Mouse (Mus musculus): ENCODE measurements around the gene Gm10354. TPM values are rescaled to one million over a fixed set of nuclear protein-coding genes. Genes with fewer than 3 reads are reported as not detected.
A peak's percentile ranks its signal among the peaks of the same experiment; 100 is the strongest.
"Not testable (repeated sequence)": the region's sequence is repeated elsewhere in the genome, so short reads cannot be mapped to it uniquely, and the experiment has no call there.

Gm10354 gene
- polyA plus RNA-seq, 1 experiment from 2014 or later, result not detected

DNA sequence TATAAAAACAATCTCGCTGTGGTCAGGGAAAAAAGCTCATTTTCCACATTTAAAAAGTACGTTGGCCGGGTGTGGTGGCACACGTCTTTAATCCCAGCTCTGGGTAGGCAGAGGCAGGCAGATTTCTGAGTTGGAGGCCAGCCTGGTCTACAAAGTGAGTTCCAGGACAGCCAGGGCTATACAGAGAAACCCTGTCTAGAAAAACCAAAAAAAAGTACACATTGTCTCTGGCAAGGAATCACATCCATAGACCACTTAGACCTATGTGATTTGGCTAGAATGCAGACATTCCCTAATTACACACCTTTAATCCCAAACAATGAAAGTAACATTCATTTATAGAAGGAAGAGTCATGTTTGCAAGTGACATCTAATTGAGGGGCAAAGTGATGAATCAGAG lies 17.2 kb downstream of the Gm10354 start:
- H3K4me2 ChIP-seq (ENCODE audit: low read depth, low read length); H3K36me3 ChIP-seq (ENCODE audit: control insufficient read depth, insufficient read depth, low read length); ATAC-seq (ENCODE audit: low read depth); H3K27me3 ChIP-seq (ENCODE audit: control insufficient read depth, insufficient read depth, low read depth, low read length); H3K4me3 ChIP-seq (ENCODE audit: low read length); H3K9ac ChIP-seq (ENCODE audit: low read length); H3K27ac ChIP-seq (ENCODE audit: low read length); H3K4me1 ChIP-seq (replicated peaks; ENCODE audit: control insufficient read depth, insufficient read depth, low read length); H3K9me3 ChIP-seq (ENCODE audit: control insufficient read depth, low read length): not testable (repeated sequence)
- 79% methylated on average over 4 of the region's 4 CpGs for WGBS

DNA sequence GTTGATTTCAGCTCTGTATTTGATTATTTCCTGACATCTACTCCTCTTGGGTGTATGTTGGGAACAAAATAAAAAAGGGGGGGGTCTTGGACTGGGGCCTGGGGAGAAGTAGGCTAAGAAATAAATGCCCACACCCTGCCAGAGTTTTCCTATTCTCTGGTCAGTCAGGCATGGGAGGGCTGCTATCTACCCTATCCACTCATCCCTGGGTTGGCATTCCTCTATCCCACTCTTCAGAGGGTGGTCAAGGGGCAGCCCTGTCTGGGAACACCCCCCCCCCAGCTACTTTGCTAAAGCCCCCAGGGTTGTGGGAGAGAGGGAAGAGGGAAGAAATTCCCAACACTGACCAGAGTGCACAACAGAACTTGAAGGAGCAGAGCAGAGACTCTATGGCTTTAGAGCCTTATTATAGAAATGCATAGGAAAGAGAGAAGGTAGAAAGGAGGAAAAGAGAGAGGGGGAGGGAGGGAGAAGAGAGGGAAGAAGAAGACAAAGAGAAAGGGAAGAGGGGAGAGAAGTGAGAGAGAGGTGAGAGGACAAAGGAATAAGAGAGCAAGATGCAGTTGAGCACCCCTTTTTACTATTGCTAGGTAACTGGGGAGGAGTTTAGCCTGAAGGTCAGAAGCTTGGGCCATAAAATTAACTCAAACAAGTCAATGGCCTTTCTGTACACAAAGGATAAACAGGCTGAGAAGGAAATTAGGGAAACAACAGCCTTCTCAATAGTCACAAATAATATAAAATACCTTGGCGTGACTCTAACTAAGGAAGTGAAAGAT lies 22.6 kb downstream of the Gm10354 start:
- H3K9ac ChIP-seq (ENCODE audit: low read length); H3K4me2 ChIP-seq (ENCODE audit: low read depth, low read length); H3K27ac ChIP-seq (ENCODE audit: low read length); H3K4me3 ChIP-seq (ENCODE audit: low read length); H3K4me1 ChIP-seq (replicated peaks; ENCODE audit: control insufficient read depth, insufficient read depth, low read length); H3K9me3 ChIP-seq (ENCODE audit: control insufficient read depth, low read length); ATAC-seq (ENCODE audit: low read depth); H3K36me3 ChIP-seq (ENCODE audit: control insufficient read depth, insufficient read depth, low read length); H3K27me3 ChIP-seq (ENCODE audit: control insufficient read depth, insufficient read depth, low read depth, low read length): not testable (repeated sequence)
- WGBS, result 88% methylated on average over 1 of the region's 1 CpGs

DNA sequence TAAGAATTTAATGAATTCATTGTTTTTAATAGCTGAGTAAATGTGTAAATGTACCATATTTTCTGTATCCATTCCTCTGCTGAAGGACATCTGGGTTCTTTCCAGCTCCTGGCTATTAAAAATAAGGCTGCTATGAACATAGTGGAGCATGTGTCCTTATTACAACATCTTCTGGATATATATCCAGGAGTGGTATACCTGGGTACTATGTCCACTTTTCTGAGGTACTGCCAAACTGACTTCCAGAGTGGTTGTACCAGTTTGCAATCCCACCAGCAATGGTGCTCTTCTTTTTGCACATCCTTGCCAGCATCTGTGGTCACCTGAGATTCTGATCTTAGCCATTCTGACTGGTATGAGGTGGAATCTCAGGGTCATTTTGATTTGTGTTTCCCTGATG lies 25.1 kb downstream of the Gm10354 start:
- not testable (repeated sequence) for H3K4me1 ChIP-seq (replicated peaks; ENCODE audit: control insufficient read depth, insufficient read depth, low read length); H3K27ac ChIP-seq (ENCODE audit: low read length); H3K36me3 ChIP-seq (ENCODE audit: control insufficient read depth, insufficient read depth, low read length); H3K27me3 ChIP-seq (ENCODE audit: control insufficient read depth, insufficient read depth, low read depth, low read length); H3K9me3 ChIP-seq (ENCODE audit: control insufficient read depth, low read length); H3K9ac ChIP-seq (ENCODE audit: low read length); H3K4me3 ChIP-seq (ENCODE audit: low read length); H3K4me2 ChIP-seq (ENCODE audit: low read depth, low read length); ATAC-seq (ENCODE audit: low read depth)

DNA sequence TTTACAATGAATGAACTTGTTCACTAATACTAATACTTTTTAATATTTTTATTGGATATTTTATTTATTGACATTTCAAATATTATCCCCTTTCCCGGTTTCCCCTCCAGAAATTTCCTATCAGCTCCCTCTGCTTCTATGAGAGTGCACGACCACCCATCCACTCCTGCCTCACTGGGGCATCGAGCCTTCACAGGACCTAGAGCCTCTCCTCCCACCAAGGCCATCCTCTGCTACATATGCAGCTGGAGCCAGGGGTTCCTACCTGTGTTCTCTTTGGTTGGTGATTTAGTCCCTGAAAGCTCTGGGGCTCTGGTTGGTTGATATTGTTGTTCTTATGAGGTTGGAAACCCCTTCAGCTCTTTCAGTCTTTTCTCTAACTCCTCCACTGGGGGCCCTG lies 26.0 kb downstream of the Gm10354 start:
- H3K4me1 ChIP-seq (replicated peaks; ENCODE audit: control insufficient read depth, insufficient read depth, low read length); ATAC-seq (ENCODE audit: low read depth); H3K4me2 ChIP-seq (ENCODE audit: low read depth, low read length); H3K36me3 ChIP-seq (ENCODE audit: control insufficient read depth, insufficient read depth, low read length); H3K4me3 ChIP-seq (ENCODE audit: low read length); H3K27me3 ChIP-seq (ENCODE audit: control insufficient read depth, insufficient read depth, low read depth, low read length); H3K27ac ChIP-seq (ENCODE audit: low read length); H3K9ac ChIP-seq (ENCODE audit: low read length): not testable (repeated sequence)
- WGBS, result 64% methylated on average over 3 of the region's 3 CpGs
- peaks cover 14% of the 10 kb centered on the region for H3K9me3 ChIP-seq (ENCODE audit: control insufficient read depth, low read length)

DNA sequence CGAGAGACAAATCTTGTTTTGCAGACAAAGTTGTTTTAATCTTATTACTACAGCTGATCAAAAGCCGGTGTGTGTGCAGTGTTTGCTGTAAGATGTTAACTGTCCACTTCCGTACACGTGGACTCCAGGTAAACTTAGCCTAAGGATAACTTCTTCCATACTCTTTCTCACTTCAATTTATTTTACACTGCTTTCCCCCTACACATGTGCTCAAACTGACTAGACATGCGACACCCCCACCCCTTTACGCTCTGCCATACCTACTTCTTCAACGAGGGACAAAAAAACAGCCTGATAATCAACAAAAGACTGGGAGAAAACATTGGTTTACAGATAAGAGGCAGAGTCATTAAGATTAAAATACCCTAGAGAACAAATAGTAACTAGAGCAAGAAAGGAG lies 26.9 kb downstream of the Gm10354 start:
- peaks cover 14% of the 10 kb centered on the region for H3K9me3 ChIP-seq (ENCODE audit: control insufficient read depth, low read length)
- not testable (repeated sequence) for H3K36me3 ChIP-seq (ENCODE audit: control insufficient read depth, insufficient read depth, low read length); H3K4me1 ChIP-seq (replicated peaks; ENCODE audit: control insufficient read depth, insufficient read depth, low read length); H3K9ac ChIP-seq (ENCODE audit: low read length); H3K27ac ChIP-seq (ENCODE audit: low read length); H3K4me2 ChIP-seq (ENCODE audit: low read depth, low read length); H3K27me3 ChIP-seq (ENCODE audit: control insufficient read depth, insufficient read depth, low read depth, low read length); H3K4me3 ChIP-seq (ENCODE audit: low read length)
- 63% methylated on average over 7 of the region's 7 CpGs for WGBS
- ATAC-seq (ENCODE audit: low read depth), result peak; percentile 56

DNA sequence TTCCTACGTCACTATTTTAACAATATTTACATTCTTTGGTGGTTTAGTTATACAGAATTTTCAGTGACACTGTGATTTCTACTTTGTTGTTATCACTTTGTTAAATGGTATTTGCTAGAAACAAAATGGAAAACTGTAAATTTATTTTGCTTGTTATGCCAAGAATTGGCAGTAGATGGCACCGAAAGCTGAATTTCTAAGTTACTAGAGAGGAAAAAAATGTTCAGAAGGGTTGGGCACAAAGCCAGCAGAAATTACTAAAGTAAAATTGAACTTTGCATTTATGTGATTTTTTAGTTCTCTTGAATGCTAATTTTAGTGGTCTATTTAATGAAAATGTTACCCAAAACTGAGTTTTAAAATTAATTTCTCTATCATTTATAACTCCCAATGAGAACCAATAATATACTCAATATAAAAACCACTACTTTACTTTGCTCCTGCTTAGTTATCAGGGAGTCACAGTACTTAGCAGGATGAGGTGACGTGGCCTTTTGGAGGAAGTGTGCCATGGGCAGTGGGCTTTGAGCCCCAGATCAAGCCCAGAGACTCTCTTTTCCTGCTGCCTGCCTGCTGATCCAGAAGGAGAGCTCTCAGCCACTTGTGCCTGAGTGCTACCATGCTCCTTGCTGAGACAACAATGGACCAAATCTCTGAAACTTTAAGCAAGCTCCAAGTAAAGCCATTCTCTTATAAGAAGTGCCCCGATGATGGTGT lies 31.1 kb downstream of the Gm10354 start:
- not testable (repeated sequence) for H3K9ac ChIP-seq (ENCODE audit: low read length); ATAC-seq (ENCODE audit: low read depth); H3K36me3 ChIP-seq (ENCODE audit: control insufficient read depth, insufficient read depth, low read length); H3K4me3 ChIP-seq (ENCODE audit: low read length); H3K9me3 ChIP-seq (ENCODE audit: control insufficient read depth, low read length); H3K27ac ChIP-seq (ENCODE audit: low read length); H3K27me3 ChIP-seq (ENCODE audit: control insufficient read depth, insufficient read depth, low read depth, low read length); H3K4me1 ChIP-seq (replicated peaks; ENCODE audit: control insufficient read depth, insufficient read depth, low read length); H3K4me2 ChIP-seq (ENCODE audit: low read depth, low read length)
- 51% methylated on average over 4 of the region's 4 CpGs for WGBS

DNA sequence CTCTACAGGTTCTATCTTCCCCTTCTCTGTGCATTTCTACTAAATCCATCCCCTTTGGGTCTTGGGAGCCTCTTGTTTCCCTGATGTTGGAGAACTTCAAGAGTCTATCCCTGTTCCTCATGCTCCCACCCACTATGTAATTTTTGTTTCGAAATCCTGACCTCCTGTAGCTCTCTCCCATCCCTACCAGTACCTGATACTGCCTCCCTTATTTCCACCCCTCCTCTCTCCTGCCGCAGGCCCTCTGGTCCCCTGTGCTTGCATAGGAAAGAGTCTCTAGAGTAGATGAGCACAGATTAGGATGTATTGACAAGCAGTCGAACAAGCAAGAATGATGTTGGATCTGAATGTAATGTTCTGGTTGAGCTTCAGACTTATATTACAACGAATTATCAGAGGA lies 33.2 kb downstream of the Gm10354 start:
- 43% methylated on average over 4 of the region's 4 CpGs for WGBS
- H3K4me2 ChIP-seq (ENCODE audit: low read depth, low read length); H3K27ac ChIP-seq (ENCODE audit: low read length); ATAC-seq (ENCODE audit: low read depth); H3K27me3 ChIP-seq (ENCODE audit: control insufficient read depth, insufficient read depth, low read depth, low read length); H3K9me3 ChIP-seq (ENCODE audit: control insufficient read depth, low read length); H3K4me3 ChIP-seq (ENCODE audit: low read length); H3K4me1 ChIP-seq (replicated peaks; ENCODE audit: control insufficient read depth, insufficient read depth, low read length); H3K36me3 ChIP-seq (ENCODE audit: control insufficient read depth, insufficient read depth, low read length); H3K9ac ChIP-seq (ENCODE audit: low read length): not testable (repeated sequence)

DNA sequence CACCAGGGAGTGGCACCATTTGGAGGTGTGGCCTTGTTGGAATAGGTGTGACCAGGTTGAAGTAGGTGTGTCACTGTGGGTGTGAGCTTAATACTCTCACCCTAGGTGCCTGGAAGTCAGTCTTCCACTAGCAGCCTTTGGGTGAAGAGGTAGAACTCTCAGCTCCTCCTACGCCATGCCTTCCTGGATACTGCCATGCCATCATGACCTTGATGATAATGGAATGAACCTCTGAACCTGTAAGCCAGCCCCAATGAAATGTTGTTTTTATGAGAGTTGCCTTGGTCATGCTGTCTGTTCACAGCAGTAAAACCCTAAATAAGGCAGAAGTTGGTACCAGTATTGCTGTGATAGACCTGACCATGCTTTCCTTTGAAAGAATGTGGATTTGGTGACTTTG lies 37.7 kb downstream of the Gm10354 start:
- not testable (repeated sequence) for H3K27ac ChIP-seq (ENCODE audit: low read length); H3K4me2 ChIP-seq (ENCODE audit: low read depth, low read length); H3K27me3 ChIP-seq (ENCODE audit: control insufficient read depth, insufficient read depth, low read depth, low read length); H3K4me3 ChIP-seq (ENCODE audit: low read length); ATAC-seq (ENCODE audit: low read depth); H3K9ac ChIP-seq (ENCODE audit: low read length); H3K9me3 ChIP-seq (ENCODE audit: control insufficient read depth, low read length); H3K36me3 ChIP-seq (ENCODE audit: control insufficient read depth, insufficient read depth, low read length); H3K4me1 ChIP-seq (replicated peaks; ENCODE audit: control insufficient read depth, insufficient read depth, low read length)
- WGBS, result 87% methylated on average over 1 of the region's 1 CpGs

DNA sequence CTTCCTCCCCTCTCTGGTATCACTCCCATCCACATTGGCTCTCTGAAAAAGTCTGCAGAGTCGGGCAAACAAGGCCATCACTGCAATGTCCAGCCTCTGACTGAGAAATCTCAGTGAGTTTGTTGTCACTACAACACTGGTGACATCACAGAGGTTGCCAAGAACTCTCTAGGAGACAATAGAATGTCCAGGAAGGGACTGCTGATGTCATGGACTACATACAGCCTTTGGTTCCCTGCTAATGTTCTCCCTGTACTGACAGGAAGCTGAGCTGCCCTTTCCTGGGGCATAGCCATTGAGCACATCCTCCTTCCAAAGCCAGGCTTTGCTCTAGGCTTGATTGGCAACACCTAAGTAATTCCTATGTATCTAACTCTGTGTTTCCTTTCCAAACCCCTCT lies 40.4 kb downstream of the Gm10354 start, which contains the start of gene Speer4e:
Gene Speer4e, minus strand, starts transcription at position 101 of the 400 bp plus-strand sequence.
- not testable (repeated sequence) for H3K4me2 ChIP-seq (ENCODE audit: low read depth, low read length); H3K27me3 ChIP-seq (ENCODE audit: control insufficient read depth, insufficient read depth, low read depth, low read length); H3K4me3 ChIP-seq (ENCODE audit: low read length); H3K4me1 ChIP-seq (replicated peaks; ENCODE audit: control insufficient read depth, insufficient read depth, low read length); ATAC-seq (ENCODE audit: low read depth); H3K9ac ChIP-seq (ENCODE audit: low read length); H3K36me3 ChIP-seq (ENCODE audit: control insufficient read depth, insufficient read depth, low read length); H3K9me3 ChIP-seq (ENCODE audit: control insufficient read depth, low read length); H3K27ac ChIP-seq (ENCODE audit: low read length)
- WGBS, result 30% methylated on average over 1 of the region's 1 CpGs
